Mouse (Mus musculus) heart, postnatal 10 days (tissue): ENCODE data around the gene Selenof. TPM values are rescaled to one million over a fixed set of nuclear protein-coding genes. Genes with fewer than 3 reads are reported as not detected.
"Not testable (repeated sequence)": the region's sequence is repeated elsewhere in the genome, so short reads cannot be mapped to it uniquely, and the experiment has no call there.

ENCODE experiments used
- DNase-seq, 2 experiments: peaks; one replicate each; pipeline ENCODE4 v3.0.0; 2021
- intact Hi-C: fragments of 180-260 bp; cut with DNase I; formaldehyde crosslinking; loops from one replicate; pipeline ENCODE4 v1.15.1; 2025
- total RNA-seq, 2 experiments: library from RNA; stranded (reverse); gene quantifications; 2 replicates each; pipeline ENCODE4 v1.2.3; 2021

Selenof gene
- total RNA-seq, 2 experiments from 2014 or later: 208 to 218 TPM

DNA sequence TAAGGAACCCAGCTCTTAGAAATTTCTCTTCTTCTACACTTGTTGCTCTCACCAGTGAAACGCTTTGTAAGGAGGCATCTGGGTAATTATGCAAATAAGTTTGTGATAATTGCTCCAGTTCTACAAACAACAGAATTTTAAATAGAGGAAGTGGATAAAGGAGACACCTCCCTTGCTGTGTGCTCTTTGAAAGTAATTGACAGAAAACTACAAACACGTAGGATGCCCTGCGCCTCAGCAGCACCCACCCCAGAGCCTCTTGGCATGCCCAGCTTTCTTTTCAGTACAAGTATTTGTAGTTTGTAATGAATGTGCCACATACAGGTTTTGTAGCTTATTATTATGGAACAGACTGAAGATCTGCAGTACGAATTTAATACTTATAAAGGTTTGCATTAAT lies 27.0 kb downstream of the Selenof start:
- DNase-seq: no peak
- intact Hi-C loops: no loop called here

DNA sequence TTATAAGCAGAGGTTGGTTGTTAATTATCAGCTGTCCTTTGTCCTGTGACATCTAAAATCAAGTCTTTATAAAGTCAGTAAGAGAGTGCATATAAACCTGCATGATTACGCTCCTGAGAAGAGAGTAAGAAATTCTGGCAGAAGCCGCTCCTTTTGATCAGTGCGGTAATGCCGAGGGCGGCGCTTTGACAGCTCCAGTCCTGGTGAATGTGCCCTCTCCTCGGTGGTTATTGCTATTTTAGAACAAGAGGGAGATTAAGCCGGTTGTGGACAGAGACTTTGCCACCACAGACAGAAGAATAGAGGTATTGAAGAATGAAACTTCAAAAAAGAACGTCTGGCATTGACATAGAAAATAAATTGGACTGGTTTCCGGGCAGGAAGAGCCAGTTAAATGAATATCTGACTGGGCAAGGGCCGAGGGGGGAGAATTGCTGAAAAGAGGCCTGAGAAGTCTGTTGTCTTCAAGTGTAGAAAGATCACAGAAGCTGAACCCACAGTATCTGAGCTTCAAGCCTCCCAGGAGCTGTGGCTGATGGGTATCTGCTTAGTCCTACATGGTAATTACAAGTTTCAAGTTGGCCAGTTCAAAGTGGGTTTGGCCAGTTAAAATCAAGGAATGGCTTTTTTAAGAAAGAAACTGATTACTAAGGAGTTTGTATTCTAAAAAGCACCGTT lies 27.8 kb downstream of the Selenof start:
- no peak for DNase-seq
- intact Hi-C loops: no loop called here

DNA sequence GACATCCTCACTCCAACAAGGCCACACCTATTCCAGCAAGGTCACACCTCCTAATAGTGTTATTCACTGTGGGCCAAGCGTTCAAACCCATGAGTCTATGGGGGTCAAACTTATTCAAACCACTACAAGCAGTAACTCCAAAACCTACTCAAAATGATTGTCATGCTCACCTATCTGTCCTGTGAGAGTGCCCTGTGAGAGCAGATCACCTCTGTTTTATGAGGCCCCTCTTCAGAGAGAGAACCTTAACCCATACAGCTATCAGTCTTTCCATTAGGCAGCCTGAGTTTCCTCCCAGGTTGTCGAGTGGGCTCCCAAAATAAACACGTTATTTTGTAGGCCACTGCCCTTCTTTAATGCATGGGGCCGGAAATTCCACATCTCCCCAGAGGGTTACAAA lies 32.3 kb downstream of the Selenof start:
- intact Hi-C loops: no loop called here
- no peak for DNase-seq

DNA sequence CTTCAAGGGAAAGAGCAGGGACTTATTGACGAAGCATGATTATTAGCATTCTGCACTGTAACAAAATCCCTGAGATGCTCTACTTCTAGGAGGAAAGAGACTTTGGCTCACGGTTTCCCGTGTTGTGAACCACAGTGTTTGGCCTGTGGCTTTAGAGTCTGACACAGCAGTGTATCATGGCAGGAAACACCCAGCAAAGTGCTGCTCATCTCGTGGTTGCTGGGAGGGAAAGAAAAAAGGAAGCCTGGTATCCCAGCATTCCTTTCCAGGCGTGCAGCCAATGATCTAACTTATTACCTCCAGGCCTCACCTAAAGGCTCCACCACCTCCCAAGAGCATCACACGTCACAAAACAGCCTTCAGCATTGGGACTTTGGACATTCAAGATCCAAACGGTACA lies 32.7 kb downstream of the Selenof start:
- intact Hi-C loops: no loop called here
- DNase-seq: no peak

DNA sequence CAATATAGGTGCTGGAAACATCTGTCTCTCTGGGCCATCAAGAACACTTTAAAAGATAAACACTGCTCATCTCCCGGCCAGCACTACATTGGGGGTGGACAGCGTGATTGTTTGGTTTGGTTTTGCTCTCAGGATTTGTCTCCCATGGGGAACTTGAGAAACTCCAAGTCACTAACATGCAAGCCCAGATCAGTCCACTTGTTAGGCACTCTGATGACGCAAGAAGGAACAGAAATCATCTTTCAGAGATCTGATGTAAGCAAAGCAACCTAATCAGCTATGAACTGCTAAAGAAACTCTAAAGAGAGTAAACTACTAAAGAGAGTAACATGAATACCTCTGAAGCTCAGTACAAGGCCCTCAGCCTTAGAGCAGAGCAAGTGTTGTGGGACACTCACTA lies 33.5 kb downstream of the Selenof start:
- intact Hi-C loops: no loop called here
- DNase-seq: no peak

DNA sequence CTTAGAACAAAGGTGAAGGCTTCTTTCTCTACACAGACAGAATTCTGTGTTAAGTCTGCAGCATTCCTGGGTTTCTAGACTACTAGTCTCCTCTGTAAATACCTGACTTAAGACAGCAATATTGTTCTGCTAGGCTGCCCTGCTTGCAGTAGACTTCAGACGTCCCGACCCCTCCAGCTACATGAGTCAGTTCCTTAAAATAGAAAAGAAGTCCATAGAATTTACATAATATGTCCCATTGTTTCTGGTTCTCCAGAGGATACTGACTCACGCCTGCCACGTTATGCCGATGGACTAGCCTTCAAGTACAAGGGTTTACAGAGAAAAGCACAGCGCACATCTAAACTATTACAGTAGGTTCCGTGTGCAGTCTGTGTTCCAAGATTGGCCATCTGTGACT lies 34.1 kb downstream of the Selenof start:
- DNase-seq: no peak
- intact Hi-C loops: no loop called here

DNA sequence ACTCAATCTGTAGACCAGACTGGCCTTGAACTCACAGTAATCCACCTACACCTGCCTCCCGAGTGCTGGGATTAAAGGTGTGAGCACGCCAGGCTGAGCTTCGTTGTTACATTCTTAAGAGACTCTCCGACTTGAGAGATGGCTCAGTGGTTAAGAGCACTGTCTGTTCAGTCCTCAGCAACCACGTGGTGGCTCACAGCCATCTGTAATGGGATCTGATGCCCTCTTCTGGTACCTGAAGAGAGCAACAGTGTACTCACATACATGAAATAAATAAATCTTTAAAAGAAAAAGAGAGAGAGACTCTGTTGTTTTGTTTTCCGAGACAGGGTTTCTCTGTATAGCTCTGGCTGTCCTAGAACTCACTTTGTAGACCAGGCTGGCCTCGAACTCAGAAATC lies 35.7 kb downstream of the Selenof start:
- intact Hi-C loops, DNase-seq: not testable (repeated sequence)

DNA sequence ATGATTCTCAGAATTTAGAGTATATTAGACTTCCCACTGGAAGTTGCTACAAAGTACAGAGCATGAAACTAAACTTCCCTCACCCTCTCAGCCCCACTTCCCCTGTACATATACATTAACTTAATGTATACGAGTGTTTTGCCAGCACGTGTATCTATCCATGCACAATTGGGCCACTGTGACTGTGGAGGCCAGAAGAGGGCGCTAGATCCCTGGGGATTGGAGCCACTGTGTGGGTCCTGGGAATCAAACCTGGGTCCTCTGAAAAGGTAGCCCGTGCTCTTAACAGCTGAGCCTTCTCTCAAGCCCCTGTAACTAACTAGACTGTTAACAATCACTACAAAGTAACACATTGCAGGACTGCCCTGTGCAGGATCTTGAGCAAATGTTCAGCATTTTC lies 36.3 kb downstream of the Selenof start:
- no peak for DNase-seq
- intact Hi-C loops: no loop called here

DNA sequence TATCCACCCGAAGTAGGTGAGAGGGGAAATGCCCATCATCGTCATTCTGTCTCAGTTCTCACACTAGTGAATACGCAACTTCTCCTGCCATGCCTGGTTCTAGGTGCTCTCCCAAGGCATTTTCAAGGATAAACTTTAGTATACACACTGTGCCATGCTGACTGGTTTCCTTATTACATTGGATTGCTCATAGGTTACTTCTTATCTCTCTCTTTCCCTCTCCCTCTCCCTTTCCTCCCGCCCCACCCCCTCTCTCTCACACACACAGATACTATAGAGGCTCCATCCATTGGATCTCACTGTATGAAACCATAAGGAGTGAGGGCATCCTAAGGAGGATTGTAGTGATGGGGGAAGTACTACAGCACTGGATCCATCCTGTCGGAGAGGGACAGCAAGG lies 38.0 kb downstream of the Selenof start:
- intact Hi-C loops: no loop called here
- no peak for DNase-seq

DNA sequence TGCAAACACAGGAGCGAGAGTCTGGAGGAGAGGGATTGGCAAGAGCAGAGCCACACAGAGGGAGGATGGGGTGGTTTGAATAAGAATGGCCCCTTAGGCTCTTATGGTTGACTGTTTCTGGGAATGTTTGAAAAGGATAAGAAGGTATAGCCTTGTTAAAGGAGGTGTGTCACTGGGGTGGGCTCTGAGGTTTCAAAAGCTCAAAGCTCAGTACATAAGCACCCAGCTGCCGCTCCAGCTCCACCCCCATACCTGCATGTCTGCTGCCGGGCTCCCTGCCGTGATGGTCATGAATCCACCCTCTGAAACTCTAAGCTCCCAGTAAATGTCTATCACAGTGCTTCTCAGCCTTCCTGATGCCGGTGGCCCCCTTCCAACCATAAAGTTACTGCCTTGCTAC lies 40.7 kb downstream of the Selenof start:
- no peak for DNase-seq
- intact Hi-C loops: no loop called here

DNA sequence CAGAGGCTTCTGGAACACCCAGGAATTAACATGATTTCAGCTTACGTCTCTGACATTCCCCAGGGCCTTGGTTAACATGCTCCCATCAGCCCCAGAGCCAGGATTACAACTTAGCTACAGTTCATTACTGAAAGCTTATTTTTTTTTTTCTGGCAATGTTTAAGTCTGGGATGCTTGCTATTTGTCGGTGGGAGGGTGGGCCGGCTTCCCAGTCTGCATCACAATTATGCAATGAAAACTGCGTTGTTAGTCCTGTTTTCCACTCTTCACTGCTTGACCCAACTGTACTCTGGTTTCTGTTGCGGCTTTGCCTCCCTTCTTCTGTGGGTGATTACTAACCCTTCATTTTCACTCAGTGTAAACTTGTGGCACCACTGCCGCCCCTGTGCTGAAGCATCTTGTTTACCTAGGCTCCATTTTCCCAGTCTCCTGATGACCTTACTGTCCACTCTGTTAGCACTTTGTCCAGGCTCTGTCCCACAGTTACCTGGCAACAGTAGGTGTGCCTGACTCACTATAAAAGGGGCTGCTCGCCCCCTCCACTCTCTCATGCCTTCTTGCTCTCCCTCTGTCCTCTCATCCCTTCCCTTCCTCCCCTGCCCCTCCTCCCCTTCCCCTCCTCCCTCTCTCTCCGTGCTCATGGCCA lies 41.6 kb downstream of the Selenof start:
- peak; percentile 59 to 60 for DNase-seq
- intact Hi-C loops: no loop called here

DNA sequence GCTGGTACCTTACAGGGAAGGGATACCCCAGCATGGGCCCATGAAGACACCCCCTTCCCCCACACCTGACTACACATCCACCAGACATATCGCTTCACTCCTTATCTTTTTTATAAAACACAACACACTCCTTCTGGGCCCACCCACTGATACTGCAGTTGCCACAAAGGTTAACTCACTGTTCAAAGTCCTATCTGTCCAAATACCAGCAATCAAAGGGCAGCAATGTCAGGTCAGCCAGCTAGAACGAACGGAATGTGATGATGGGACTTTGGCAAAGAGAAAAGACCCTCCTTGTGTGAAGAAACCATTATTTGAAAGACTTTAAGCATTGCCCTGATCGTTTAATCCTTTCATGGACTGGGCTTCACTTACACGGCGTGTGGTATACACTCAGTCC lies 42.3 kb downstream of the Selenof start:
- DNase-seq: no peak
- intact Hi-C loops: no loop called here

DNA sequence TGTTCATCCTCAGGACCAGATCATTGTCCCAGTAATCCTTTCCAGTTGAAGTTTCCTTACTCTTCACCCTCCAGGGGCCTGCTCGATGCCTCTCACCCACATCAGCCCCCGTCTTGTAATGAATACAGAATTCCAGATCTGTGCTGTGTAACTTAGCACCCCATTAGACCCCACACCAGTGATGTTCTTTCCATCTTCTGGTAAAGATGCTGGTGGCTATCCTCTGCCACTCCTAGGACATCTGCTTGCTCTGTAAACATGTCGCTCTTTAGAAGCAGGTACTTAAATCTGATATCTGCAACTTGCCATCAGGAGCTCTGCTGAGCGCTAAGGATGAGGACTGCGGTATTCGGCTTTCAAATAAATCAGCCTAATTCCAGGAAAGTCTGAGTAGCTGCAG lies 44.2 kb downstream of the Selenof start:
- intact Hi-C loops: no loop called here

DNA sequence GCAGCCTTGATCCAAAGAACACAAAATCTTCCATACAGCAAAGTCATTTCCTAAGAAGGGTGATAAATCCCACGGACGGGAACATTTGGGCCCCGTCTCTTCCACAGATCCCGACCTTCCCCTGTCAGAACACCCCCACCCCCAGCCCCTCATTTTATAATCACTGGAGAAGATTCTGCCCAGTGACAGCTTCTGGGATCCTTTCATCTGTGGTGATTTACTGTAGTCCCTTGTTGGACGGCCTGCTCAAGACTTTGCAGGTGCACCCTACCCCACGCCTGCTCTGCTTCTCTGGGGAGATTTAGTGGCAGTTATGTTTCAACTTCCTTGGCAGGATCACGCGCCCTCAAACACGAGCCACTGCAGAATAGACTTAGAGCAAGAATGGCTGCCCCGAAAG lies 44.6 kb downstream of the Selenof start:
- intact Hi-C loops: no loop called here

More for the DNA sequence above, 44.2 kb downstream of the Selenof start:
- DNase-seq: no peak

DNA sequence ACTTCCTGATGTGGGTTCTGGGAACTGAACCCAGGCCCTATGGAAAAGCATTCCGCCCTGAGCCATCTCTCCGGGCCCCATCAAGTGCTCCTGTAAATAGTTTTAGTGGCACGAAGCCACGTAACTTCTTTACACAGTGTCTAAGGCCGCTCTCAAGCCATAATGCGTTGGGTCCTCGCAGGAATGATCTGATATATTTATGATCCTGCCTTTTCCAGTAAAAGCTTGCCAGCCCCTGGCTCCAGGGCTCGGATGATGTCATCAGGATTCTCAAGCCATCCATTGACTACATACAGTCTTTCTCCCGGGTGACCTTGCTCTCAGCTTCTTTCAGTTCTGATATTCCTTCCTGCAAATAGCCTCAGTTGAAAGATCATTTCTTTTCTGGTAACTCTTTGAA lies 45.4 kb downstream of the Selenof start:
- peak in 1 of 2 experiments; percentile 30 for DNase-seq
- intact Hi-C loops: no loop called here

More for the DNA sequence above, 44.6 kb downstream of the Selenof start:
- DNase-seq: no peak

DNA sequence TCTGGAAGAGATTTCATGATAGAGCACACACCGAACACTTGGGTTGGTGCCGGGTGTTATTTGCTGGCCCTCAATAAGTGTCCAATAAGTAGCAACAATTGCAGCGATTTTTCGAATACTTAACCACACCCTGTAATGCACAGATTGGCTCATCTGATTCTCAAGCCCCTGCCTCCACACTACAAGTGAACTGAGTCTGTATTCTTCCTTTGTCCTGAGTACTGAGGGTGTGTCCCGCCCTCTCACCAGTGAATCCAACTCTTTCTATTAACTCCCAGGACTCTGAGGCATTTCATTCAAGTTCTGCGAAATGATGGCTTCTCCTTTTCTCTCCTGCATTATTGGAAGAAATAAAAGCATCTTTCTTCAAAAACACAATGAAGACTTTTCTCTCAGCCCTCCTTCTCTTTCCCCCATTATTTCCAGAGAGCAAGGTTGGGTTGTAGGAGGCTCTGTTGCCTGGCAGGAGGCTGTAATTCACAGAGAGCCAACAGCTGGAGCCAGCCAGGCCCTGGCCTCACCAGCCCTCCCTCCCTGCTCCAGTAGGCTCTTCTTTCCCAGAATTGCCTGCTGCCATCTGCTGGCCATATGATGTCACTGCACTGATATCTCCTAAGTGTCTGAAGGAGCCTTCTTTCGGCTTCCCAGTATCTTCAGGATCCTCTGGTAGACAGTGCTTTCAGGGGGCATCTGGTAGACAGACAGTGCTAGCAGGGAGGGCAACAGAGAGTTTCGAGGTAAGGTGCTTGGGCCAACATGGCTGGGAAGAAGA lies 46.7 kb downstream of the Selenof start:
- DNase-seq: peak; percentile 89 to 92

DNA sequence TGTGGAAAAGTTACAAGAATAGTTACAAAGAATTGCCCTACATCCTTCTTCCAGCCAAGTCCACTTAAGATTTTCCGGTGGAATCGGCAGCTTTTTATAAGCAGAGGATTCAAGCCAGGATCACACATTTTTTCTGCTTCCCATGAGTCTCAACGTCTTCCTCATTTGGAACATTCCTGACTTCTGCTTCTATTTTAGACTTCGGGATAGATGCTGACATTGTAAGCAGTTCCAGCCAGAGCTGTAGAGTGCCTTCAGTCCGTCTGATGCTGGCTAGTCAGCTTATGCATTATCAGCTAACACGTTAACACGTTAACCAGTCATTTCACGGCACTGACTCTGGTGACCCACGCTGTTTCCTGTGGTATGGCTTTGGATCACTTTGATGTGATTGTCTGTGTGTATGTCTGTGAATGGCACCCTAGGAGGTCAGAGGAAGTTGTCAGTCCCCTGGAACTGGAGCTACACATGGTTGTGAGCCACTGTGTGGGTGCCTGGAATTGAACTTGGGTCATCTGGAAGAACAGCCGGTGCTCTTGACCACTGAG lies 47.6 kb downstream of the Selenof start:
- peak; percentile 54 to 58 for DNase-seq
- intact Hi-C loops: loop anchor here (1.0 to 2.0 kb wide), 4 partner anchors 47 to 164 kb away; partner anchors contain the start of genes Hs2st1, Selenof and Sh3glb1

More for the DNA sequence above, 46.7 kb downstream of the Selenof start:
- intact Hi-C loops: loop anchor here (1.0 to 2.0 kb wide), 4 partner anchors 46 to 164 kb away; partner anchors contain the start of genes Hs2st1, Selenof and Sh3glb1

DNA sequence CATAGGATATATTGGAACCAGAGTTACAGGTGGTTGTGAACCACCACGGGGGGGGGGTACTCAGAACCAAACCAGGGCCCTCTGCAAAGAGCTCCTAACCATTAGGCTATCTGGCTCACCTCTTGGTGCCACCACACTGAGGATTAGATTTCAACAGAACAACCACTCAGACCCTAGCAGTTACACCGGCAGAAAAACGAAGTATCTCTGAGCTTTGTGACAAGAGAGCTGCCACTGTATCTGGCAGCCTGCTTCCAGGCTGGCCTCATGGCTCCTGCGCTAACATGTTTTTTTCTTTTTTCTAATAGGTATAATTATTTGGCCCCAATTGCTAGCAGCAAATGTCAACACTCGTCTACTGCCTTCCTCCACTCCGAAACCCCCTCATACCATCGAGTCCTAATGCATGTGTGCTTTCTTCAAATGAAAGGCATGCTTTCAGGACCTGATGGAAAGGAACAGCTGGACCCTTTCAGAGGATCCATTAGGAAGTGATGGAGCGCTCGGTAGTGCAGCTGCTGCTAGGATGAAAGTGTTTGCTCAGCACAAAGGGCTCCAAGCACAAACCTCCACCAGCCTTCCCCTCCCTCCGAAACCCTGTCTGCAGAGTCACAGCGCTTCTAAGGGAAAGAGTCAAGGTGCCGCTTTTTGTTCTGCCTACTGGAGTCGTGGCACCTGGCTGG lies 53.0 kb downstream of the Selenof start:
- DNase-seq: no peak
- intact Hi-C loops: no loop called here

DNA sequence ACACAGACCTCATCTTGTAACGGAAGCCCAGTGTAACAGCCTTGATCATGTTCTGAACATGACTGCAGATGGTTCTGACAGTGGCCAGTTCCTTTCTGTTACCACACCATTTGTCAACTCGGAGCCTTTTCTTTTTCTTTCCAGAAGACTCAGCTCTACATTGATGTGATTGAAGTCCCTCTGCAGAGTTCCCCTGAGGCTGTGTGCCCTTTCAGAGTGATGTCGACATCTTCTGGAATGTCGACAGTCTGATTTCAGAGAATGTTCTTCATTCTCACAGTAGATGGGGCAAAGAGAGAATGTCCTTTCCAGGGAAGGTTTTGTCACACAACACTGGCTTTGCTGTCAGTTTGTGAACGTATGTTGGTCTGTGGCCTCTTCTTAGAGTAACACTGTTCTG lies 55.6 kb downstream of the Selenof start:
- DNase-seq: no peak
- intact Hi-C loops: loop anchor here (5.0 kb wide), 1 partner anchor 37 kb away; no protein-coding TSS in a partner anchor
